Mouse (Mus musculus) small intestine, adult 2 months (tissue): ENCODE results near the gene Vrtn. TPM values are rescaled to one million over a fixed set of nuclear protein-coding genes. Genes with fewer than 3 reads are reported as not detected.

Experiments used
- H3K27ac ChIP-seq: fragments of 200-500 bp; 2 replicates; pipeline ENCODE4 v1.5.1; 2012; ENCODE audit warnings: low read depth, low read length, control low read depth, inconsistent platforms; ENCODE audit not compliant: insufficient read depth
- H3K27me3 ChIP-seq: fragments of 200-500 bp; 2 replicates; pipeline ENCODE4 v1.6.1; 2012; ENCODE audit warnings: mild to moderate bottlenecking, moderate library complexity, low read length, inconsistent platforms; ENCODE audit not compliant: control insufficient read depth, insufficient read depth
- H3K36me3 ChIP-seq: fragments of 200-500 bp; 2 replicates; pipeline ENCODE4 v1.6.1; 2012; ENCODE audit warnings: mild to moderate bottlenecking, low read length, control low read depth, inconsistent platforms; ENCODE audit not compliant: control insufficient read depth, insufficient read depth
- H3K4me1 ChIP-seq: fragments of 200-500 bp; 2 replicates; pipeline ENCODE4 v1.6.1; 2012; ENCODE audit warnings: low read length, inconsistent platforms, mixed read lengths; ENCODE audit not compliant: control insufficient read depth, insufficient read depth, insufficient read length
- H3K4me3 ChIP-seq: fragments of 200-500 bp; 2 replicates; pipeline ENCODE4 v1.5.1; 2012; ENCODE audit warnings: low read depth, mild to moderate bottlenecking, control low read depth, inconsistent platforms, low read length, moderate library complexity
- CTCF ChIP-seq: fragments of 200-500 bp; IDR thresholded peaks from 2 replicates; pipeline ENCODE4 v1.5.1; 2012; ENCODE audit warnings: low read depth, mild to moderate bottlenecking, control low read depth, inconsistent platforms, low read length, moderate library complexity, mixed read lengths; ENCODE audit not compliant: insufficient replicate concordance, insufficient read length; ENCODE audit errors: extremely low read depth
- POLR2A ChIP-seq: fragments of 200-500 bp; IDR thresholded peaks from 2 replicates; pipeline ENCODE4 v1.6.1; 2012; ENCODE audit warnings: low read depth, mild to moderate bottlenecking, control low read depth, inconsistent platforms, low read length, moderate library complexity
- WGBS: fragments of 180-500 bp; shearing (Covaris S2); methylation state at CpG from one replicate; pipeline ENCODE4 v1.1.7; 2018; 5-methylcytosine and 5-hydroxymethylcytosine counted together
- polyA plus RNA-seq: library from polyadenylated mRNA; depleted of rRNA; stranded (reverse); fragments of >200 nt; gene quantifications from 2 replicates; pipeline ENCODE4 v1.2.3, GENCODE M21; 2012; rRNA removed

Gene Vrtn
- polyA plus RNA-seq, 1 experiment: not detected

DNA sequence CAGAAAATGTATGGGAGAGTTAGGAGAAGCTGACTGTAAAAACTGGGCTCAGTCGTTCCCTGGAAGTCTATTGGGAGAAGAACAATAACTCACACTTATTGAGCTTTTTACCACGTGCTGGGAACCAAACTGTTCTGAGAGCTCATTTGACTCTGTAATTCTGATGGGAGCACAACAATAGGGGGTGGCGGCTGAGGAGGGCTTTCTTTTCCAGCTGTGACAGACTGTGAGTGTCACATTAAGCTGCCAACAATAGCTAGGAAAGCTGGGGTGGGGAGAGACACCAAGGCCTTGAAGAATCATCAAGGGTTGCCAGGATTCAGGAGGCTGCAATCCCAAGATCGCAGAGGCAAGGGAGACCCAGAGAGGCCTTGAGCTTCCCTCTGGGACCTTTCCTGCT, 45.4 kb downstream of the Vrtn start:
- Histone ChIP-seq H3K4me3 (no peak overlapping the region), H3K27me3 (no peaks in the 10 kb centered on the region), H3K4me1 (no peaks in the 10 kb centered on the region), H3K27ac (no peak overlapping the region), H3K36me3 (no peaks in the 10 kb centered on the region)
- 52% methylated on average over 4 of the region's 4 CpGs for WGBS
- TF ChIP-seq POLR2A: no peak
- TF ChIP-seq CTCF: no peak

DNA sequence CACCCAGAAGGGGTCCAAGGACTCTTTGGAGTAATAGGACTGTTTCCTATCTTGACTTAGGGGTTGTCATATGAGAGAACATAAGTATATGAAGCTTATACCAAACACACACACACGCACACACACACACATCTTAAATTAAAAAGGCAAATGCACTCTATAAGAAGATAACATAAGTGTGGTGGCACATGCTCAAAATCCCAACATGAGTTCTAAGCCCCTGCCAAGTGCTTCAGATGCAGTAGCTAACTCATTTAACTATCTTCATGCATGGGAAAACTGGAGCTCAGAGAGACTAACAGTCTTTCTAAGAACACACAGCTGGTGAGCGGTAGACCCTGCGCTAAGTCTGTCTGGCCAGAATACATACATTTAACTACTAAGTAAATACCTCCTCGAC, 46.7 kb downstream of the Vrtn start:
- 77% methylated on average over 4 of the region's 4 CpGs for WGBS
- Histone ChIP-seq H3K27ac (no peak overlapping the region), H3K4me1 (no peaks in the 10 kb centered on the region), H3K4me3 (no peak overlapping the region), H3K36me3 (no peaks in the 10 kb centered on the region), H3K27me3 (no peaks in the 10 kb centered on the region)
- TF ChIP-seq POLR2A (no peak), CTCF (no peak)

- Histone ChIP-seq H3K27ac (no peak overlapping the region), H3K4me1 (no peaks in the 10 kb centered on the region), H3K36me3 (no peaks in the 10 kb centered on the region), H3K27me3 (no peaks in the 10 kb centered on the region), H3K4me3 (no peak overlapping the region)
- 66% methylated on average over 11 of the region's 11 CpGs for WGBS
- TF ChIP-seq POLR2A: no peak
These were observed 48.2 kb downstream of the Vrtn start for GRCm38 (mm10) chr12:84689051-84689450.

DNA sequence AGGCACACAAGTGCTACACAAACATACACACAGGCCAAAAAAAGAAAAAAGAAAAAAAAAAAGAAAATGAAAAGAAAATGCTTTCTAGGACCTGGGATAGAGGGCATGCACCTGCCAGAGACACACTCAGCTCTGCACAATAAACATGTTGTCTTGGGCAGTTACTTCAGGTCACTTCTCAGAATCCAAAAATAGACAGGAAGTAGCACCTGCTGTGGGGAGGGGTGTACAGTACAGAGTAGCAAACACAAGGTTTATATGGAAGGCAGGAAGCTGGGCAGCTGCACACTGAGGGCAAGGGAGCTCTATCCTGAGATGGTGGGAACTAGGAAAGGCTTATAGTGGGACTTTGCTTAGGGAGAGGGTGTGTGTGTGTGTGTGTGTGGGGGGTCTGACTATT, 50.5 kb downstream of the Vrtn start:
- Histone ChIP-seq H3K36me3 (no peaks in the 10 kb centered on the region), H3K4me1 (no peaks in the 10 kb centered on the region)

GRCm38 (mm10) chr12:84692141-84692540, 51.3 kb downstream of the Vrtn start:
- WGBS: 70% methylated on average over 6 of the region's 6 CpGs
- no peaks in the 10 kb centered on the region for H3K4me1 ChIP-seq
- H3K36me3 ChIP-seq: no peaks in the 10 kb centered on the region
- TF ChIP-seq CTCF (no peak), POLR2A (no peak)
- no peaks in the 10 kb centered on the region for H3K27me3 ChIP-seq
- H3K27ac ChIP-seq: no peak overlapping the region
- no peak overlapping the region for H3K4me3 ChIP-seq

More for the DNA sequence above, 50.5 kb downstream of the Vrtn start:
- no peak for TF ChIP-seq CTCF
- TF ChIP-seq POLR2A: no peak
- no peak overlapping the region for H3K27ac ChIP-seq
- no peaks in the 10 kb centered on the region for H3K27me3 ChIP-seq
- no peak overlapping the region for H3K4me3 ChIP-seq

DNA sequence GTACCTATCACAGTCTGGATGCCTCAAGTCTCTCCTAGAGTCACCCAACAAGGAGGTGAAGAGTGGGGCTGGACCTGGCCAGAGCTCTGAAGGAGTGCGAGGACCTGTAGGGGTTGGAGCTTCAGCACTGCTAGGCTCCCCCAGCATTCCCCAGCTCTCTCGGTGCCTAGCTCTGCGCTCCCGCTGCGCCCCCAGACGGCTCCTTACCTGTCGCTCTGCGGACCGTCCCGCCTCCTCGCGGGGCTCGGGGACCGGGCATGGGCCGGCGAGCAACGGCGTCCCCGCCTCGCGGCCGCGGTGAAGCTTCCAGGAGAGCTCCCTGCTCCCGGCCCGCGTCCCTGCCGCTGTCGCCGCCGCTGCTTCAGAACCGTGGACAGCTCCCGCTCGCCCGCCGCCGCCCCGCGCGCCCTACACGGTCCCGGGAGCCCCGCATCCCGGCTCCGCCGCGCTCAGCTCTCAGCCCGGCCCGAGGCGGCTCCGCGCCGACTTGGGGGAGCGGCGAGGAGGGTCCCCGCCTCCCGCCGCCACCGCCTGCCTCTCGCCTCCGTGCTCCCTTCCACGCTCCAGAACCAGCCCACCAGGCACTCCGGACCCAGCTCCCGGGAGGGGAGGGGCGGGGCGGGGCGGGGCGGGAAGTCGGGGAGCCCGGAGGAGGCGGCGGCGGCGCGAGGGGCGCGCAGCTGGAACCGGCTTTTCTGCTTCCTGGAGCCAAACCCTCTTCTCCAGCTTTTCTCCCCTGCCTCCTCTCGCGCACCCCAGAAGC, 57.7 kb downstream of the Vrtn start, which contains the start of gene Syndig1l:
TSS of gene Syndig1l (minus strand) at position 513 of the 763 bp plus-strand sequence.
- no peaks in the 10 kb centered on the region for H3K36me3 ChIP-seq
- TF ChIP-seq POLR2A: no peak
- TF ChIP-seq CTCF: no peak
- H3K4me3 ChIP-seq: peak within 1 kb of the TSS; percentile 64

More for the DNA sequence above, 57.7 kb downstream of the Vrtn start, which contains the start of gene Syndig1l:
- H3K27ac ChIP-seq: no peak within 1 kb of the TSS
- peaks cover 3% of the 10 kb centered on the region; the same call in 1 of the 2 replicates for H3K4me1 ChIP-seq
- WGBS: 1% methylated on average over 75 of the region's 79 CpGs
- peaks cover 11% of the 10 kb centered on the region for H3K27me3 ChIP-seq

Other genes with a start within 250 kb of the Vrtn start
- gene Entpd5, start 232.0 kb upstream of the Vrtn start, polyA plus RNA-seq: 10.9 and 15.5 TPM in 2 replicates
- gene Bbof1, start 231.9 kb upstream of the Vrtn start, polyA plus RNA-seq: not detected in 2 replicates
- gene Rnf113a2, start 223.8 kb upstream of the Vrtn start, polyA plus RNA-seq: 0.81 and 1.3 TPM in 2 replicates
- gene Aldh6a1, start 190.0 kb upstream of the Vrtn start, polyA plus RNA-seq: 1.5 and 1.9 TPM in 2 replicates
- 0.95 and 3.2 TPM in 2 replicates for gene Lin52, start 189.6 kb upstream of the Vrtn start, polyA plus RNA-seq
- gene Vsx2, start 71.3 kb upstream of the Vrtn start, polyA plus RNA-seq: not detected in 2 replicates
- 9.5 and 30.6 TPM in 2 replicates for gene Abcd4, start 23.6 kb upstream of the Vrtn start, polyA plus RNA-seq
- not detected in 2 replicates for gene Syndig1l, start 57.8 kb downstream of the Vrtn start, polyA plus RNA-seq
- gene Npc2, start 132.1 kb downstream of the Vrtn start, polyA plus RNA-seq: 32.5 and 89.0 TPM in 2 replicates
- gene Isca2, start 132.2 kb downstream of the Vrtn start, polyA plus RNA-seq: 16.2 and 19.9 TPM in 2 replicates
- 6.1 and 8.1 TPM in 2 replicates for gene Ltbp2, start 235.5 kb downstream of the Vrtn start, polyA plus RNA-seq